Mouse (Mus musculus) kidney, embryonic 16.5 days (tissue): ENCODE data around the gene Kif4. TPM values are rescaled to one million over a fixed set of nuclear protein-coding genes. Genes with fewer than 3 reads are reported as not detected.

Experiments
- ATAC-seq: fragments of 200-750 bp; cut with Nextera tagmentation; 2 replicates; pipeline ENCODE4 v1.8.0; 2017; ENCODE audit warnings: moderate TSS enrichment; ENCODE audit not compliant: low FRiP score, low TSS enrichment
- H3K27ac ChIP-seq: fragments of 300-500 bp; sonication (generic); 2 replicates; pipeline ENCODE4 v1.5.1; 2014; ENCODE audit warnings: low read length
- H3K27me3 ChIP-seq: fragments of 300-500 bp; sonication (generic); 2 replicates; pipeline ENCODE4 v1.6.1; 2014; ENCODE audit warnings: low read length, control low read depth, mixed read lengths; ENCODE audit not compliant: insufficient read depth
- H3K36me3 ChIP-seq: fragments of 300-500 bp; sonication (generic); 2 replicates; pipeline ENCODE4 v1.6.1; 2014; ENCODE audit warnings: low read length, control low read depth, mixed read lengths; ENCODE audit not compliant: insufficient read depth
- H3K4me1 ChIP-seq: fragments of 300-500 bp; sonication (generic); 2 replicates; pipeline ENCODE4 v1.6.1; 2014; ENCODE audit warnings: low read length, control low read depth, mixed read lengths; ENCODE audit not compliant: insufficient read depth
- H3K4me2 ChIP-seq: fragments of 300-500 bp; sonication (generic); replicated peaks from 2 replicates; pipeline ENCODE4 v1.6.1; 2014; ENCODE audit warnings: low read depth, low read length
- H3K4me3 ChIP-seq: fragments of 300-500 bp; sonication (generic); 2 replicates; pipeline ENCODE4 v1.5.1; 2014; ENCODE audit warnings: mild to moderate bottlenecking, low read length
- H3K9ac ChIP-seq: fragments of 300-500 bp; sonication (generic); replicated peaks from 2 replicates; pipeline ENCODE4 v1.6.1; 2014; ENCODE audit warnings: low read length
- H3K9me3 ChIP-seq: fragments of 300-500 bp; sonication (generic); 2 replicates; pipeline ENCODE4 v1.6.1; 2016; ENCODE audit warnings: low read length, control low read depth
- WGBS: fragments of 180-500 bp; shearing (Covaris S2); extraction: QIAGEN DNeasy Blood & Tissue Kit; methylation state at CpG from one replicate; pipeline ENCODE4 v1.1.7; 2014; 5-methylcytosine and 5-hydroxymethylcytosine counted together
- polyA plus RNA-seq: library from polyadenylated mRNA; unstranded; fragments of >200 nt; fragmentation: Nextera tagmentation; extraction: Ambion mirVana; gene quantifications from 2 replicates; pipeline ENCODE4 v1.2.1, GENCODE M21; 2015

Kif4 gene
- 30.5 and 32.0 TPM in 2 replicates for polyA plus RNA-seq

- H3K36me3 ChIP-seq, result peaks cover 10% of the 10 kb centered on the region; the same call in 1 of the 2 replicates
- H3K27ac ChIP-seq, result peak within 1 kb of the TSS; percentile 69
- WGBS, result 34% methylated on average over 3 of the region's 3 CpGs
- H3K4me2 ChIP-seq, result peak within 1 kb of the TSS; percentile 56
- H3K4me1 ChIP-seq, result no peaks in the 10 kb centered on the region
- H3K27me3 ChIP-seq, result peaks cover 3% of the 10 kb centered on the region; the same call in 1 of the 2 replicates
- ATAC-seq, result no peak
- H3K4me3 ChIP-seq, result peak within 1 kb of the TSS; percentile 65
- no peaks in the 10 kb centered on the region for H3K9me3 ChIP-seq
- H3K9ac ChIP-seq, result peak within 1 kb of the TSS; percentile 69
Measured at GRCm38 (mm10) chrX:100625546-100625801, at the start of gene Kif4. Kif4 (plus strand) TSS chrX:100625737.

GRCm38 (mm10) chrX:100594791-100595190 lies 30.7 kb upstream of the Kif4 start, which contains the start of gene P2ry4:
P2ry4 (minus strand) TSS chrX:100594869.
- no peaks in the 10 kb centered on the region for H3K4me1 ChIP-seq
- no peak within 1 kb of the TSS for H3K27ac ChIP-seq
- peaks cover 13% of the 10 kb centered on the region; the same call in 1 of the 2 replicates for H3K27me3 ChIP-seq
- H3K36me3 ChIP-seq, result no peaks in the 10 kb centered on the region
- H3K9ac ChIP-seq, result no peak within 1 kb of the TSS
- no peak for ATAC-seq
- H3K4me3 ChIP-seq, result no peak within 1 kb of the TSS
- 76% methylated on average over 4 of the region's 4 CpGs for WGBS
- no peaks in the 10 kb centered on the region for H3K9me3 ChIP-seq
- H3K4me2 ChIP-seq, result no peak within 1 kb of the TSS

- H3K27ac ChIP-seq, result no peak overlapping the region
- H3K9ac ChIP-seq, result no peak overlapping the region
- H3K4me1 ChIP-seq, result no peaks in the 10 kb centered on the region
- no peak overlapping the region for H3K4me2 ChIP-seq
- no peaks in the 10 kb centered on the region for H3K9me3 ChIP-seq
- H3K27me3 ChIP-seq, result peaks cover 16% of the 10 kb centered on the region; the same call in 1 of the 2 replicates
- H3K4me3 ChIP-seq, result no peak overlapping the region
- H3K36me3 ChIP-seq, result no peaks in the 10 kb centered on the region
- 32% methylated on average over 5 of the region's 5 CpGs for WGBS
- peak; percentile 74; the same call in 1 of the 2 replicates for ATAC-seq
Measured at GRCm38 (mm10) chrX:100597439-100597838, 28.1 kb upstream of the Kif4 start.

- no peak overlapping the region for H3K4me3 ChIP-seq
- H3K9me3 ChIP-seq, result no peaks in the 10 kb centered on the region
- H3K4me2 ChIP-seq, result no peak overlapping the region
- H3K9ac ChIP-seq, result no peak overlapping the region
- H3K27ac ChIP-seq, result no peak overlapping the region
- no peak for ATAC-seq
- no peaks in the 10 kb centered on the region for H3K36me3 ChIP-seq
- peaks cover 16% of the 10 kb centered on the region; the same call in 1 of the 2 replicates for H3K27me3 ChIP-seq
- no peaks in the 10 kb centered on the region for H3K4me1 ChIP-seq
- 68% methylated on average over 4 of the region's 4 CpGs for WGBS
Measured at GRCm38 (mm10) chrX:100599755-100600154, 25.8 kb upstream of the Kif4 start.

- H3K27ac ChIP-seq, result no peak within 1 kb of the TSS
- ATAC-seq, result no peak
- H3K27me3 ChIP-seq, result peaks cover 13% of the 10 kb centered on the region; the same call in 1 of the 2 replicates
- H3K9ac ChIP-seq, result no peak within 1 kb of the TSS
- no peaks in the 10 kb centered on the region for H3K4me1 ChIP-seq
- H3K4me2 ChIP-seq, result no peak within 1 kb of the TSS
- no peak within 1 kb of the TSS for H3K4me3 ChIP-seq
- no peaks in the 10 kb centered on the region for H3K9me3 ChIP-seq
- no peaks in the 10 kb centered on the region for H3K36me3 ChIP-seq
- WGBS, result 88% methylated on average over 1 of the region's 1 CpGs
Measured at GRCm38 (mm10) chrX:100605314-100605713, 20.2 kb upstream of the Kif4 start, which contains the start of gene Arr3. Arr3 (plus strand) TSS chrX:100605497.

- WGBS, result 55% methylated on average over 3 of the region's 3 CpGs
- H3K4me3 ChIP-seq, result no peak overlapping the region
- H3K4me2 ChIP-seq, result no peak overlapping the region
- H3K9ac ChIP-seq, result no peak overlapping the region
- no peaks in the 10 kb centered on the region for H3K9me3 ChIP-seq
- H3K27ac ChIP-seq, result no peak overlapping the region
- no peaks in the 10 kb centered on the region for H3K4me1 ChIP-seq
- peaks cover 9% of the 10 kb centered on the region; the same call in 1 of the 2 replicates for H3K36me3 ChIP-seq
- H3K27me3 ChIP-seq, result peaks cover 5% of the 10 kb centered on the region; the same call in 1 of the 2 replicates
- ATAC-seq, result peak; percentile 23; the same call in 1 of the 2 replicates
Measured at GRCm38 (mm10) chrX:100618488-100618887, 7.0 kb upstream of the Kif4 start.

GRCm38 (mm10) chrX:100621366-100621765 lies 4.2 kb upstream of the Kif4 start:
- H3K4me3 ChIP-seq, result no peak overlapping the region
- H3K4me2 ChIP-seq, result no peak overlapping the region
- 58% methylated on average over 2 of the region's 2 CpGs for WGBS
- peaks cover 4% of the 10 kb centered on the region; the same call in 1 of the 2 replicates for H3K27me3 ChIP-seq
- no peaks in the 10 kb centered on the region for H3K4me1 ChIP-seq
- H3K9me3 ChIP-seq, result no peaks in the 10 kb centered on the region
- ATAC-seq, result no peak
- peaks cover 10% of the 10 kb centered on the region; the same call in 1 of the 2 replicates for H3K36me3 ChIP-seq
- H3K27ac ChIP-seq, result no peak overlapping the region
- no peak overlapping the region for H3K9ac ChIP-seq

GRCm38 (mm10) chrX:100624242-100624641 lies 1.3 kb upstream of the Kif4 start:
- no peaks in the 10 kb centered on the region for H3K9me3 ChIP-seq
- H3K36me3 ChIP-seq, result peaks cover 10% of the 10 kb centered on the region; the same call in 1 of the 2 replicates
- H3K4me3 ChIP-seq, result no peak overlapping the region
- no peak overlapping the region for H3K9ac ChIP-seq
- peaks cover 3% of the 10 kb centered on the region; the same call in 1 of the 2 replicates for H3K27me3 ChIP-seq
- WGBS, result 90% methylated on average over 4 of the region's 4 CpGs
- H3K4me2 ChIP-seq, result no peak overlapping the region
- H3K27ac ChIP-seq, result no peak overlapping the region
- ATAC-seq, result no peak
- H3K4me1 ChIP-seq, result no peaks in the 10 kb centered on the region

GRCm38 (mm10) chrX:100625146-100625545 lies 391 bp upstream of the Kif4 start:
- WGBS, result 38% methylated on average over 7 of the region's 7 CpGs
- H3K4me1 ChIP-seq, result no peaks in the 10 kb centered on the region
- H3K9me3 ChIP-seq, result no peaks in the 10 kb centered on the region
- H3K4me2 ChIP-seq, result peak overlapping the region; percentile 52
- peaks cover 10% of the 10 kb centered on the region; the same call in 1 of the 2 replicates for H3K36me3 ChIP-seq
- H3K27me3 ChIP-seq, result peaks cover 3% of the 10 kb centered on the region; the same call in 1 of the 2 replicates
- ATAC-seq, result no peak
- peak overlapping the region; percentile 69 for H3K9ac ChIP-seq
- H3K4me3 ChIP-seq, result peak overlapping the region; percentile 65
- no peak overlapping the region for H3K27ac ChIP-seq
